Mouse (Mus musculus) embryonic fibroblast, embryonic 13.5 days (primary cell): ENCODE results near the gene 6430571L13Rik. TPM values are rescaled to one million over a fixed set of nuclear protein-coding genes. Genes with fewer than 3 reads are reported as not detected.

ENCODE experiments used
- H3K27ac ChIP-seq: 2 replicates; pipeline ENCODE4 v1.5.1; 2012; ENCODE audit warnings: low read length, control low read depth, inconsistent platforms; ENCODE audit not compliant: insufficient read depth
- H3K4me1 ChIP-seq: 2 replicates; pipeline ENCODE4 v1.6.1; 2011; ENCODE audit warnings: low read length; ENCODE audit not compliant: control insufficient read depth, insufficient read depth
- H3K4me3 ChIP-seq: 2 replicates; pipeline ENCODE4 v1.5.1; 2011; ENCODE audit warnings: mild to moderate bottlenecking, control low read depth, low read length; ENCODE audit not compliant: insufficient read depth
- CTCF ChIP-seq: IDR thresholded peaks from 2 replicates; pipeline ENCODE4 v1.5.1; 2011; ENCODE audit warnings: mild to moderate bottlenecking, control low read depth, low read length, moderate library complexity, borderline replicate concordance; ENCODE audit not compliant: insufficient read depth
- POLR2A ChIP-seq: IDR thresholded peaks from 2 replicates; pipeline ENCODE4 v1.6.1; 2011; ENCODE audit warnings: low read depth, mild to moderate bottlenecking, control low read depth, low read length, moderate library complexity
- polyA plus RNA-seq: library from polyadenylated mRNA; stranded (reverse); fragments of >200 nt; gene quantifications from 2 replicates; pipeline ENCODE4 v1.2.4, GENCODE M21; 2011; ENCODE audit warnings: low read depth; ENCODE audit not compliant: missing spikeins, insufficient read length

6430571L13Rik gene
- polyA plus RNA-seq, 1 experiment = not detected

GRCm38 (mm10) chr9:107323558-107323957 lies 16.8 kb upstream of the 6430571L13Rik start:
- TF ChIP-seq CTCF = no peak
- TF ChIP-seq POLR2A = no peak
- Histone ChIP-seq H3K4me3 (no peak overlapping the region), H3K4me1 (no peaks in the 10 kb centered on the region), H3K27ac (no peak overlapping the region)

DNA sequence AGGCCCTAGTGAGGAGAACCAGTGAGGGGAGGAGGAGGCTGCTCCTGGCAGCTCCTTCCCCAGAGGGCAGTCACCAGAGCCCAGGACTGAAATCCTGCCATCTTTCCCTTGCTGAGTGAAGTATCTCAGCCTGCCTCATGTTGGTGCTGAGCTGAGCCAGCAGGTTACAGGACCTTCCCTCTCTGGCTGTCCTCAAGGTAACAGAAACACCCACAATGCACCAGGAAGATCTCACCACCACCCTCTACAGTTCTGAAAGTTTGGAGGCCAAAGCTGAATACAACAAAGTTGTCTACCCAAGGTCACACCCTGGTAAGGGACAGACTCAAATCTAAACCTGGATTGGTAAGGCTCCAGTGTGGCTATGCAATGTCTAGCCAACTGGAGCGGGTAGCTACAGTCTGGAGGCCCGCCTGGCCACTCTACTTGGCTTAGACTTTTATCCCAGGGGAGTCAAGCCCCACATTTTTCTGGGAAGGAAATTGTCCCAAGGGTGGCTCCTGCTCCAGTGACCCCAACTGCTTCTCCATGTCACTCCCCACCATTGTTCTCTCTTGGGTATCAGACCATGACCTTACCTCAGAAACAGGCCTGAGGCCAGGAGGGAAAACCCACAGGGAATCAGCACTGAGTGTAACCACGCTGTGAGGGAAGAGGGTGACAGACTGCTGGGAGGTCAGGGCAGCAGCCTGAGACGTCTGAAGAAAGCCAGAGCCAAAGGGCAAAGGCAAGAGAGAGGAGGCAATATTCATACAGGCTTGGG lies 15.4 kb upstream of the 6430571L13Rik start:
- Histone ChIP-seq H3K4me1 (no peaks in the 10 kb centered on the region), H3K4me3 (no peak overlapping the region), H3K27ac (no peak overlapping the region)
- no peak for TF ChIP-seq CTCF
- TF ChIP-seq POLR2A = no peak

- TF ChIP-seq POLR2A (no peak), CTCF (no peak)
- no peak overlapping the region for H3K27ac ChIP-seq
Measured at GRCm38 (mm10) chr9:107325904-107326303, 14.5 kb upstream of the 6430571L13Rik start.

GRCm38 (mm10) chr9:107327879-107328620 lies 12.4 kb upstream of the 6430571L13Rik start:
- Histone ChIP-seq H3K27ac (no peak overlapping the region), H3K4me3 (no peak overlapping the region), H3K4me1 (no peaks in the 10 kb centered on the region)
- TF ChIP-seq POLR2A = no peak
- TF ChIP-seq CTCF = no peak

More at GRCm38 (mm10) chr9:107325904-107326303, 14.5 kb upstream of the 6430571L13Rik start:
- Histone ChIP-seq H3K4me1 (no peaks in the 10 kb centered on the region), H3K4me3 (no peak overlapping the region)

- TF ChIP-seq CTCF = no peak
- TF ChIP-seq POLR2A = no peak
- Histone ChIP-seq H3K4me3 (no peak overlapping the region), H3K4me1 (no peaks in the 10 kb centered on the region), H3K27ac (no peak overlapping the region)
Measured at GRCm38 (mm10) chr9:107330791-107331190, 9.6 kb upstream of the 6430571L13Rik start.

- no peak for TF ChIP-seq POLR2A
- TF ChIP-seq CTCF = no peak
- Histone ChIP-seq H3K4me1 (no peaks in the 10 kb centered on the region), H3K4me3 (no peak overlapping the region), H3K27ac (no peak overlapping the region)
Measured at GRCm38 (mm10) chr9:107333686-107334085, 6.7 kb upstream of the 6430571L13Rik start.

DNA sequence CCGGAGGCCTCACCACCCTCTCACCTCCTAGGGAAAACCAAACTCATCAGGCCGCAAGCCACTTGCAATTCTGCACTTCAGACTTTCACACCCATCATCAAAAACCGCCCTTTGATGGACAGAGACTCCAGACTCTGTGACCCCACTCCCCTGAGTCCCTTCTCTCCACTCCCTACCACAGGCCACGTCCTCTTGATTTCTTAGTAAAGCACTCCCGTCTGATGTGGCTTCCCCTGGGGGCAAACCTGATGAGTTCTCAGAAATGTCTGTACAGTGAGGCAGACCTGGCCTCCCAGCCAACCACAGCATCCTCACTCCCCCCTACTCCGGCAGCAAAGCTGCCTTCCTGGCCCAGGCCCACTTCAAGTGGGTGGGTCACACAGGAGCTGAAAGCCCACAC lies 6.0 kb upstream of the 6430571L13Rik start:
- Histone ChIP-seq H3K4me3 (no peak overlapping the region), H3K27ac (no peak overlapping the region), H3K4me1 (no peaks in the 10 kb centered on the region)
- TF ChIP-seq CTCF (no peak), POLR2A (no peak)

DNA sequence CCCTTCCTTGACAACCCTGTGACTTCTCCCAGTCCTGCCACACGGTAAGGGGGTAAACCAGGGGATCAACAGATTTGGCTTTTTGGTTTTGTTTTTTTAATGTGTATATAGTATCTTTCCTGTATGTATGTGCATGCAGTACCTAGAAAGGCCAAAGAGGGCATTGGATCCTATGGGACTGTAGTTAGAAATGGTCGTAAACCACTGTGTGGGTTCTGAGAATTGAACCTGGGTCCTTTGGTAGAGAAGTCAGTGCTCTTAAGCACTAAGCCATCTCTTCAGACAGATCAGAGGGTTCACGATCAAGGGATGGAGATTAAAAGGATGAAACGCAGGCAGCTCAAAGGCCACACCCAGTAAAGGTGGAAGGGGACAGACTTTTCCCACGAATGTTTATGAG lies 5.4 kb upstream of the 6430571L13Rik start:
- Histone ChIP-seq H3K4me1 (no peaks in the 10 kb centered on the region), H3K27ac (no peak overlapping the region), H3K4me3 (no peak overlapping the region)
- TF ChIP-seq CTCF (no peak), POLR2A (no peak)

DNA sequence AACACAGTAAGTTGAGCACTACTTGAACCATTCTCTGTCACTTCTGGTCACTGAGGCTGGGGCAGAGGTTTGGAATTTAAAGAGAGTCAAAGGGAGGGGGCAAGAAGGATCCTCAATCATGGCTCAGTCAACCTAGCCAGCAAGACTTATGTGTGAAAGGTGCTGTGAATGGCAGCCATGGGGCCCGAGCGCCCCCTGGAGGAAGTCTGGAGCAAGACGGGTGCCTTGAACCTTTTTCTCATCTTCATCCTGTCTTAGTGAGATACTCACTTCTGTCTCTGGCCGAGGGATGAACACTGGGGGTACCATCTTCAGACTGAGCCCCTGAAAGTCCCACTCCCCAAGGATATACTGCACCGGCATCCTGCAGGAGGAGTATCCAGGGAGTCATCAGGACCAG lies 4.5 kb upstream of the 6430571L13Rik start:
- H3K4me3 ChIP-seq = no peak overlapping the region
- no peaks in the 10 kb centered on the region for H3K4me1 ChIP-seq
- no peak for TF ChIP-seq POLR2A
- peak; percentile 70 for TF ChIP-seq CTCF
- no peak overlapping the region for H3K27ac ChIP-seq

DNA sequence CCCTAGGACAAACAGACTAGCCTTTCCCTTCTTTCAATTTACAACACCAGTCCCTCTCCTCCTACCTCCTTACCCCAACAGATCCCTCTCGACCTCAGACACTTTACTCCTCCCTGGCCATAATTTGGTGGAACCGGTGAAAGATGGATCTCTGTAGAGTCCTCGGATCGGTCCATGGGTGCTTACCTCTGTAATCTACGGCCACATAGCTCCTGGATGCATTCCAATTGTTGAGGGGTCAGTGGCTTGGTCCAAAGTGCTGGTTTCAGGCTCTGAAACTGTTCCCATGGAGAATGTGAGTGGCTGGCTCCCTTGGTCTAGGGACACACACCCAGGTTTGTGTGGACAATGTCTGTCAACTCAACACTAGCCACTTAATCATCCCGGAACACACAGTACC lies 4.0 kb upstream of the 6430571L13Rik start:
- no peak overlapping the region for H3K4me3 ChIP-seq
- H3K27ac ChIP-seq = no peak overlapping the region
- no peaks in the 10 kb centered on the region for H3K4me1 ChIP-seq
- TF ChIP-seq CTCF (no peak), POLR2A (no peak)

DNA sequence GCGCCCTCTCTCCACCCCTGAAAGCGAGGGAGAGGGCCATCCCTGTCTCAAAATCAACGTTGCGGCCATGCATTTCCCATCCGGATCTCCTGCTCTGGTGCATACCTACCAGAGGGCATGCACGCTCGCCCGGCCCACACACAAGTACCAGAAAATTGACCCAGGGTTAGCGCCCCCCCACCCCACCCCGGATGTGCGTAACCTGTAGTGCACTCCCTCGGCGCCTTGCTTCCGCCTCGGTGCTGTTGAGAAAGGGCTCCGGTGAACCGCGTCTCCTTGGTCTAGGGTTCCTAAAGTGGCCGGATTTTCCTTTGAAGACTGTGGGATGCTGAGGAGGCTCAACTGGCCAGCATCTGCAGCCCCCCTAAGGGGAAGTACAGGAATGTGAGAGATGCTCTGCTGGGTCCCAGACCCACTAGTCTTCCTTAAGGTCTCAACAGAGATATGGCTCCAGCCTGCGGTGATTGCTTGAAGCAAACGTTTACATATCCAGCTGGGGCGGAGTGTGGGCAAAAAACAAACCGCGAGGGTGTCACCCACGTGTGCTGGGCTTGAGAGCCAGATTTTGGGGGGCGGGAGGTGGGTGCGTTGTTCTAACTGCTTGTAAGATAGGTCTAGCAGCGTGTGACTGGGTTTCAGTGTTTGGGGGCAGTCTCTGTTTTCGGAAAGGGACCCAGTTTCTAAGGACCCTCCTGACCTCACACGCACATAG lies 2.1 kb upstream of the 6430571L13Rik start, which contains the start of gene Hemk1:
Gene Hemk1, minus strand, starts transcription at position 179 of the 712 bp plus-strand sequence.
- Histone ChIP-seq H3K27ac (no peak within 1 kb of the TSS), H3K4me3 (peak within 1 kb of the TSS; percentile 61), H3K4me1 (no peaks in the 10 kb centered on the region)
- TF ChIP-seq POLR2A (peak; percentile 88), CTCF (no peak)
